Mouse (Mus musculus): ENCODE data around the gene Gnat3.
"Not testable (repeated sequence)": the region's sequence is repeated elsewhere in the genome, so short reads cannot be mapped to it uniquely, and the experiment has no call there.

Gnat3 gene

GRCm38 (mm10) chr5:17962249-17962648, at the start of gene Gnat3:
TSS of gene Gnat3 (plus strand) at chr5:17962549.
- DNase-seq (ENCODE audit: low read depth, low spot score) = no peak

- no peak for DNase-seq (ENCODE audit: low read depth, low spot score)
These were observed 43.4 kb upstream of the Gnat3 start for GRCm38 (mm10) chr5:17918966-17919365.

- DNase-seq (ENCODE audit: low read depth, low spot score) = no peak
These were observed 38.7 kb upstream of the Gnat3 start for GRCm38 (mm10) chr5:17923648-17924047.

GRCm38 (mm10) chr5:17924085-17924518, 38.2 kb upstream of the Gnat3 start:
- DNase-seq (ENCODE audit: low read depth, low spot score) = no peak

- DNase-seq (ENCODE audit: low read depth, low spot score) = no peak
These were observed 33.9 kb upstream of the Gnat3 start for GRCm38 (mm10) chr5:17928471-17928870.

GRCm38 (mm10) chr5:17929006-17929567, 33.3 kb upstream of the Gnat3 start:
- DNase-seq (ENCODE audit: low read depth, low spot score) = no peak

GRCm38 (mm10) chr5:17931588-17931987, 30.8 kb upstream of the Gnat3 start:
- not testable (repeated sequence) for DNase-seq (ENCODE audit: low read depth, low spot score)

GRCm38 (mm10) chr5:17934501-17934900, 27.8 kb upstream of the Gnat3 start:
- no peak for DNase-seq (ENCODE audit: low read depth, low spot score)

- DNase-seq (ENCODE audit: low read depth, low spot score) = no peak
These were observed 24.0 kb upstream of the Gnat3 start for GRCm38 (mm10) chr5:17938170-17938939.

- no peak for DNase-seq (ENCODE audit: low read depth, low spot score)
These were observed 5.9 kb upstream of the Gnat3 start for GRCm38 (mm10) chr5:17956468-17956867.

- DNase-seq (ENCODE audit: low read depth, low spot score) = no peak
These were observed 7.5 kb downstream of the Gnat3 start for GRCm38 (mm10) chr5:17969704-17970390.

- DNase-seq (ENCODE audit: low read depth, low spot score) = no peak
These were observed 8.0 kb downstream of the Gnat3 start for GRCm38 (mm10) chr5:17970391-17970730.

- no peak for DNase-seq (ENCODE audit: low read depth, low spot score)
These were observed 18.3 kb downstream of the Gnat3 start for GRCm38 (mm10) chr5:17980501-17981121.

GRCm38 (mm10) chr5:17982770-17983169, 20.4 kb downstream of the Gnat3 start:
- DNase-seq (ENCODE audit: low read depth, low spot score) = no peak

GRCm38 (mm10) chr5:17984522-17984921, 22.2 kb downstream of the Gnat3 start:
- DNase-seq (ENCODE audit: low read depth, low spot score) = no peak

- no peak for DNase-seq (ENCODE audit: low read depth, low spot score)
These were observed 24.3 kb downstream of the Gnat3 start for GRCm38 (mm10) chr5:17986611-17987010.

- no peak for DNase-seq (ENCODE audit: low read depth, low spot score)
These were observed 28.3 kb downstream of the Gnat3 start for GRCm38 (mm10) chr5:17990618-17991017.

GRCm38 (mm10) chr5:17999570-17999969, 37.2 kb downstream of the Gnat3 start:
- no peak for DNase-seq (ENCODE audit: low read depth, low spot score)

GRCm38 (mm10) chr5:18000185-18000584, 37.8 kb downstream of the Gnat3 start:
- DNase-seq (ENCODE audit: low read depth, low spot score) = no peak

GRCm38 (mm10) chr5:18001646-18002045, 39.3 kb downstream of the Gnat3 start:
- DNase-seq (ENCODE audit: low read depth, low spot score) = no peak

GRCm38 (mm10) chr5:18003675-18004074, 41.3 kb downstream of the Gnat3 start:
- DNase-seq (ENCODE audit: low read depth, low spot score) = no peak

All from forelimb bud, embryonic 11.5 days (tissue).